Mouse (Mus musculus) mouse embryonic stem cell (cell line): ENCODE results near the gene Adamts9.

Experiments
- in situ Hi-C, 2 experiments: fragments of 300-500 bp; cut with MboI; formaldehyde crosslinking; loops; 1 replicate in 1 of 2; 3 replicates in 1 of 2; pipeline ENCODE4 v1.14.3; 2019 to 2020; ENCODE audit warnings: low sequenced_read_pairs in 2 of 2, low pct_unique_long_range_greater_than_20kb in 1 of 2, mixed read lengths in 1 of 2; ENCODE audit not compliant: unreplicated experiment in 1 of 2

Gene Adamts9

GRCm38 (mm10) chr6:92943057-92943781 lies at the start of gene Adamts9:
Gene Adamts9, minus strand, starts transcription at chr6:92943492.
- in situ Hi-C loops, result loop anchor here in 1 of 2 experiments (10.0 kb wide), 1 partner anchor 158 kb away; no protein-coding TSS in a partner anchor

- in situ Hi-C loops, result no loop called here
These were observed 48.3 kb upstream of the Adamts9 start for GRCm38 (mm10) chr6:92991616-92992015.

- in situ Hi-C loops, result no loop called here
These were observed 45.3 kb upstream of the Adamts9 start for GRCm38 (mm10) chr6:92988620-92988998.

- in situ Hi-C loops, result no loop called here
These were observed 44.7 kb upstream of the Adamts9 start for GRCm38 (mm10) chr6:92987846-92988619.

- in situ Hi-C loops, result no loop called here
These were observed 44.1 kb upstream of the Adamts9 start for GRCm38 (mm10) chr6:92987366-92987765.

GRCm38 (mm10) chr6:92983421-92983820 lies 40.1 kb upstream of the Adamts9 start:
- in situ Hi-C loops, result no loop called here

GRCm38 (mm10) chr6:92981451-92982186 lies 38.3 kb upstream of the Adamts9 start:
- in situ Hi-C loops, result no loop called here

- in situ Hi-C loops, result no loop called here
These were observed 30.0 kb upstream of the Adamts9 start for GRCm38 (mm10) chr6:92973340-92973739.

GRCm38 (mm10) chr6:92968718-92969117 lies 25.4 kb upstream of the Adamts9 start:
- in situ Hi-C loops, result no loop called here

- in situ Hi-C loops, result no loop called here
These were observed 24.9 kb upstream of the Adamts9 start for GRCm38 (mm10) chr6:92968216-92968615.

- in situ Hi-C loops, result no loop called here
These were observed 19.7 kb upstream of the Adamts9 start for GRCm38 (mm10) chr6:92962966-92963365.

GRCm38 (mm10) chr6:92960997-92961396 lies 17.7 kb upstream of the Adamts9 start:
- in situ Hi-C loops, result no loop called here

GRCm38 (mm10) chr6:92959416-92959815 lies 16.1 kb upstream of the Adamts9 start:
- in situ Hi-C loops, result no loop called here

GRCm38 (mm10) chr6:92947337-92948042 lies 4.2 kb upstream of the Adamts9 start:
- in situ Hi-C loops, result loop anchor here in 1 of 2 experiments (10.0 kb wide), 1 partner anchor 163 kb away; no protein-coding TSS in a partner anchor

- in situ Hi-C loops, result loop anchor here in 1 of 2 experiments (10.0 kb wide), 1 partner anchor 160 kb away; no protein-coding TSS in a partner anchor
These were observed 1.4 kb upstream of the Adamts9 start for GRCm38 (mm10) chr6:92944711-92945110.

- in situ Hi-C loops, result loop anchor here in 1 of 2 experiments (10.0 kb wide), 1 partner anchor 159 kb away; no protein-coding TSS in a partner anchor
These were observed 875 bp upstream of the Adamts9 start for GRCm38 (mm10) chr6:92944048-92944685.

GRCm38 (mm10) chr6:92941756-92942420 lies 1.4 kb downstream of the Adamts9 start:
- in situ Hi-C loops, result loop anchor here in 1 of 2 experiments (10.0 kb wide), 1 partner anchor 157 kb away; no protein-coding TSS in a partner anchor
